Mouse (Mus musculus): ENCODE results near the gene Noc3l. TPM values are rescaled to one million over a fixed set of nuclear protein-coding genes. Genes with fewer than 3 reads are reported as not detected.
A peak's percentile ranks its signal among the peaks of the same experiment; 100 is the strongest.

Gene Noc3l
- total RNA-seq (2021) = 10 to 100 TPM; 14.3 to 14.6 TPM
- long read RNA-seq, transcript Noc3l-201 (21 exons, 3,977 nt) = major isoform, 16 of 19 reads
- long read RNA-seq, partial matches to known transcripts = 0 of 19 reads
- long read RNA-seq, other reads (novel, unspliced or antisense) = 3 of 19 reads

DNA sequence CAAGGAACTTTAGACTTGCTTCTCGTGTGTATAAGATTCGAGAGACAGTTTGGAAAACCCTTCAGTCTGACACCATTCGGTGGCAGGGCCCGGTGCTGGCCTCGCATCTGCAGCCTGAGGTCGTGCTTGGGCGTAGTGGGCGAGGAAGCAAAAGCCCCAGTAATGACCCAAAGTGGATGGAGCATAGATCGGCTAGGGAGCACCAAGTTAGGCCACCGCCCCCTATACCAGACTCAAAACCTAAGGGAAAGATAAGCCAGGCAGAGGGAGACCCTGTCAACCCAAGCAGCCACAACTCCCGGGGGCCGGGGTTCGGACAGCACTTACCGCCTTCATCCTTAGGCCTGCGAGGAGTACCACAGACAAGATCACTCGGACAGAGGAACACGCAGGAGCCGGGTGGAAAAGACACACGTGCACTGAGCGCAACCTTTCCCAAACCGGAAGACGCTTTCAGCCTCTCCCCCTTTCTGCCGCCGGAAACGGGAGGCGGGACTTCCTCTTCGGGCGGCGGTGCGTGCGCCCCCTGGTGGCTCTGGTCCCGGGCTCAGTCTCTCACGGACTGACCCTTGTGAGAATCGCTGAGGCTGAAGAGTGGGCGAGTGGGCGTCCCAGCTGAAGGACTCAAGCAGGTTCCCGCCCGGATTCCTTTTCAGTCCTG lies at the start of gene Noc3l:
Gene Noc3l (minus strand): TSS at position 472 of the 661 bp plus-strand sequence.
- DNase-seq (ENCODE audit: low spot score in 2 of 2) = peak; percentile 89 to 96

DNA sequence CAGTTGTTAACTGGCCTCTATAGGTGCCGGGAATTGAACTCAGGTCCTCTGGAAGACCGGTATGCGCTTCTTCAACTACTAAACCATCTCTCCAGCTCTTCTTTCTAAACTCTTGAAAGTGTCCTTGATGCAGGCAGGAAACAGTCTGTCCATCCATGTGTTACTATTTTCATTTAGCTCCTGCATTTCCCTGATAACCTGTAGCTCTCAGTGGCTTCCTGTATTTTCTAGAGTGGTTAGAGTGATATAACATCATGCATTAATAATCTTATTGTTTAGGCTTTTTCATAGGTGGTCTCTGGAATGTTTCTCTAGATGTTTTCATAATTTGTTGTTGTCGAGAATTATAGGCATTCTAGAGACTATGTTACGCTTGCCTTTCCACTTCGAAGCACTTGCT lies 43.5 kb upstream of the Noc3l start:
- DNase-seq (ENCODE audit: low spot score in 2 of 2) = no peak

DNA sequence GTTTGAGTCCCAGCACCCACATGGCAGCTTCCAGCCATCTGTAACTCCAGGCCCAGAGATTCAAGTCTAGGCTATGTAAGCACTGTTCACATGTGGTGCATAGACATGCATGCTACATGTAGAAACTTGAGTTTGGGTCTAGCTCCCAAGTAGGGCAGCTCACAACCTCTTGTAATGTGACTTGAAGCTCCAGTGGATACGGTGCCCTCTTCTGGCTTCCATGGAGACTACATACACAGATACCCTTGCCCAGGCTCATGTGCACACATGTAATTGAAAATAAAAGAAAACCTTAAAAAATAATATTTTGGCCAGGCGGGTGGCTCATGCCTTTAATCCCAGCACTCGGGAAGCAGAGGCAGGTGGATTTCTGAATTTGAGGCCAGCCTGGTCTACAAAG lies 39.2 kb upstream of the Noc3l start:
- no peak for DNase-seq (ENCODE audit: low spot score in 2 of 2)

DNA sequence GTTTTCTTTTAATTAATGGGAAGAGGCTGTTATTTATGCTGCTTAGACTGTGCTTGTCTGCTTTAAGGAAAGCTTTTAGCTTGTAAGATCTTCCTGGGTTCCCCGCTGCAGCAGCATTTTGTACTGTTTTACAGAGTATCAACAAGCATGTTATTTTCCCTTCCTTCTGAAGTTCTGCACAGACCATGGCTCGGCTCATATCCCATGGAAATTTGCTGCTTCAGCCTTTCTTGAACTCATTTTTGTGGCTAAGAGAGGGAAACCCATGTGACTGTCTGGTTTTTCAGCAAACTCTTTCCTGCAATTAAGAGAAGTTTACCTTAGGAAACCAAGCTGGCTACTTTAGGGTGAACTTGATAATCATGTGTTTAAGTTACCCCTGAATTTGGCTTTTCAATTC lies 27.3 kb upstream of the Noc3l start:
- no peak for DNase-seq (ENCODE audit: low spot score in 2 of 2)

DNA sequence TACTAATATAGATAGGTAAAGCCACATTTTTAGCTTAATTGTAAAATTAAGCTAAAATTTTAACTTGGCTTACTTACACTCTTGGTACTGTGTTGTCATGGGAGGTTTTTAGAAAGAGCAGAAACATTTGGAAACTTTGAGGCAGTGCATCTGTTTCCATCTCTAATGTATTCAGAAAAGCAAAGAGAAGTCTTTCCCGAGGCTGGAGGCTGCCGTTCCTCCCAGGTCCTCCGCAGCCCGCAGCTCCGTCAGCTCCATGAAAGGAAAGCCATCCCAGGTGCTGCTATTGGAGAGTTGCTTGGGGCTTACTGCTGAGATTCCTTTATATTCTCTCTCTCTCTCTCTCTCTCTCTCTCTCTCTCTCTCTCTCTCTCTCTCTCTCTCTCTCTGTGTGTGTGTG lies 25.8 kb upstream of the Noc3l start:
- DNase-seq (ENCODE audit: low spot score in 2 of 2) = peak in 1 of 2 experiments; percentile 9

DNA sequence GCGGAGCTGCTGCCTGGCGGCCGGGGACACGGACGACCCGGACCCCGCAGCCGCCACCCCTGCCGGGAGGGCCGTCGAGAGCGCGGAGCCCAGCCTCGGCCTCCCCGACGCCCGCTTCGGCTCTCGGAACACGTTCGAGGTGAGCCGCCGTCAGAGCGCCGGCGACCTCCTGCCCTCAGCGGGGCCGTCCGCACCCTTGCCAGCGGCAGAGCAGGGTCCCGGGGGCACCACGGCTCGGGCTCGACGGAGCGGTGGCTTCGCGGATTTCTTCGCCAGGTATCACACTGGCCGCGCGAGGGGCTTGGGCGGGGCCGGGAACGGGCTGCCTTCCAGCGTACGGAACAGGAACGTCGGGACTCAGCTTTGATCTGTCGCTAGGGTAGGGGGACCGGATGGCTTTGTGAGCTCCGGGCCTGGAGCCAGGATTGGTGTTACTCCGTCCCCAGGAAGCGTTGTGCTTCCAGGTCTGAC lies 18.2 kb upstream of the Noc3l start:
- peak in 1 of 2 experiments; percentile 20 for DNase-seq (ENCODE audit: low spot score in 2 of 2)

DNA sequence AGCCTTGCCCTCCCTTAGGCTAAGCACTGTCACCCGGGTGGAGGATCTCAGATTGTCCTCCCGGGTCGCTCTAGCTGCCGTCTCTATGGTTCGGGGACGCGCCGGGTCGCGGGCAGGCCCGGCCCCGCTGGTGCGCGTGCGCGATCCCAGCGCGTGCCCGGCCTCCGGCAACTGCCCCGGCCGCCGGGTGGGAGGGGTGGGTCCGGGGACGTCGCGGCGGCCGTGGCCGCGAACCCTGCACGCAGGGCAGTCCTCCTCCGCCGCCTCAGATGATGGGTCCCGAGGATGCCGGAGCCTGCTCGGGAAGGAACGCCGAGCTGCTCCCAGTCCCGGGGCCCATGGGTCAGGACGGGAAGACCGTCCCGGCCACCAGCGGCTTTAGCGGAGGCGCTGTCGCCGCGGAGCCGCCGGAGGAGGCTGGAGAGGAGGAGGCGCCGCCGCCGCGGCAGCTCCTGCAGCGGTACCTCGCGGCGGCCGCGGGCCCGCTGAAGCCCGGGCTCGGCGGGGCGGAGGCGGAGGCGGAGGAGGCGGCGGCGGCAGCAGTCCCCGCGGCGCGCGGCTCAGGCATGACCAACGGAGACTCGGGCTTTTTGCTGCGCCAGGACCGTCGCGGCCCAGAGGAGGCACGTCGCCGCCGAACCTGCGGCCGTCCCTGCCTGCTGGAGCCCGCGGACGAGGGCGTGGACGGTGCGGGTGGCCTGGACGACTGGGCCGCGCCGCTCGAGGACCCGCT lies 17.6 kb upstream of the Noc3l start, which contains the start of gene Tbc1d12:
Gene Tbc1d12 (plus strand): TSS at position 142 of the 733 bp plus-strand sequence.
- DNase-seq (ENCODE audit: low spot score in 2 of 2) = peak; percentile 83 to 87

DNA sequence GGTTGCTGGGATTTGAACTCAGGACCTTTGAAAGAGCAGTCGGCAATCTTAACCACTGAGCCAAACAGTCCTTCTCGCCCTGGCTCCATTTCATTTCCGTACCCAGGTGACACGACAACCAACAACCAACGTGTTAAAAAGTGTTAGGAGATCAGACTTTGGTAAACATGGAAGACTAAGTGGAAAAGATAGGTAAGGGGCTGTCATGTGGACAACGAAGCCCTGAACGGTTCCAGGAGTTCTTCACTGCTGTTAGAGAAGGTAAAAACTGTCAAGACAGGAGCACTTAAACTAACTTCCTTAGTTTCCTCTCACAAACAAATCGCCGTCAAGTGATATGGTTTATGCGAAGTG lies 17.0 kb upstream of the Noc3l start:
- no peak for DNase-seq (ENCODE audit: low spot score in 2 of 2)

DNA sequence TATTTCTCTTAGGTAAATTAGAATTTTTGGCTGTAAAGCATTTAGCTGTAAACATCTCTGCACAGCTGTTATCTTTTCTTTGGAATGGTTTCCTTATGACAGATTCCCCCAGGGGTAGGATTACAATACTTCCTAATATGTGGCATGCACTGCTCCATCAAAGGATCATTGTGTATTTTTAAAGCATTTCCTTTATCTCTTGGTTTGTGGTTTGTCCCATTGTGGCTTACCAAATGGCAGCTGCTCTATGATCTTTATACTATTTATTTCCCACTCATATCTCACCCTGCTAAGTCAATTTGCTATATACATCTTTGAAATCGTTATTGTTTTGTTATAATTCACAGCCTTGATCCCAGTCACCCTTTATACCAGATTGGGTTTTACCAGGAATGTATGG lies 14.2 kb upstream of the Noc3l start:
- DNase-seq (ENCODE audit: low spot score in 2 of 2) = no peak

DNA sequence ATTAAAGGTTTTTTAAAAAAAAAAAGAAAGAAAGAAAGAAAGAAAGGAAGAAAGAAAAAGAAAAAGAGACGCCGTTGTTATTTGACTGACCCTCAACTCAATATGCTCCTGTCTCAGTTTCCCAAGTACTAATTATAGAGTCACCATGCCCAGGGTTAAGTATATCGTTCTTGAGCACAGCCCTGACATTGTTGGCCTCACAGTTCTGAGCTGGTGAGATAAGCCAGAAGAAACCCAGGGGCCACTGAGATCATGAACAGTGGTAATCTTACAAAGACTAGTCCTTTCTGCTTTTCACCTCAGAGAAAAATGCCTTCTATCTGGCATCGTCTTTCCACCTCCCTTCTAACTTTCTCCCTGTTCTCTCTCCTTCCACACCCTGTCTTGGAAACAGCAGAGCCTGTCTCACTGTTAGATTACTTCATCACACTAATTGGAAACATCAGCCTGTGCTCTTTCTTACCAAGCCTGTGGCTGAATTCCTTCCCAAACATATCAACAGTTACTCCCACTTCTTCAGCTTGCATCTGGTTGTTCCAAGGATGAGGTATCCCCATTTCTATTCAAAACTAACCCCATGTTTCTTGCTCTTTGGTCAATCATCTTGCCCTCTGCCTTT lies 1.3 kb upstream of the Noc3l start:
- DNase-seq (ENCODE audit: low spot score in 2 of 2) = no peak

DNA sequence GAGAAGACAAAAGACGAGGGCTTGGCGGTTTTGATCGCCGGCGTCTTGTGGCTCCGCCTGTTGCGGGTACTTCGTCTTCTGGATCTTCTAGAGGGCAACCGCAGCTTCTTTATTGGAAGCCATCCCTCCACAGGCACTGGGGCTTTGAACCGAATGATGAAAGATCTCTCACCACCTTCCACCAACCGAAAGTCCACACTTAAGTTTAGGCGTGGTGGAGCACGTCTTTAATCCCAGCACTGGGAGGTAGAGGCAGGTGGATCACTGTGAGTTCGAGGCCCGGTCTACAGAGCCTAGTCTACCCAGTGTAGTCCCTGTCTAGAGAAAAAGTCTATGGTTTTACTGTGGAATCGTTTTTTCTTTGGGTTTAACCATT lies 378 bp upstream of the Noc3l start:
- DNase-seq (ENCODE audit: low spot score in 2 of 2) = no peak

DNA sequence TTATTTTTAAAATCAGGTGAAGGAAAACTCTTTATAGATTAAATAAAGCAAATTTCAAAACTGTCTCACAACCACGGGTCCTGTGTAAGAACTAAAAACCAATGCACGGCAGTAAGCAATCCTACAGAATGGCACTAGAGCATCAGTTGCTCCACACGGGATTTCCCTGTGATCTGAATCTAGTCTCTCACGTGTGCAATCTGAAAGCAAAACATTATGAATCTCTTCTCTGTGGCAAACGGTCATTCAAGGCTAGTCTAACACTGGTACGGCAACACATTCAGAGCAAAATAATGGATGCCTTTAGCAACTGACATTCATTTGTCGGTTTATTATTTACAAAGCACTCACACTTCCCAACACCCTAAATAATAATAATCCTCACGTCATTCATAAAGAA lies 846 bp downstream of the Noc3l start:
- DNase-seq (ENCODE audit: low spot score in 2 of 2) = no peak

DNA sequence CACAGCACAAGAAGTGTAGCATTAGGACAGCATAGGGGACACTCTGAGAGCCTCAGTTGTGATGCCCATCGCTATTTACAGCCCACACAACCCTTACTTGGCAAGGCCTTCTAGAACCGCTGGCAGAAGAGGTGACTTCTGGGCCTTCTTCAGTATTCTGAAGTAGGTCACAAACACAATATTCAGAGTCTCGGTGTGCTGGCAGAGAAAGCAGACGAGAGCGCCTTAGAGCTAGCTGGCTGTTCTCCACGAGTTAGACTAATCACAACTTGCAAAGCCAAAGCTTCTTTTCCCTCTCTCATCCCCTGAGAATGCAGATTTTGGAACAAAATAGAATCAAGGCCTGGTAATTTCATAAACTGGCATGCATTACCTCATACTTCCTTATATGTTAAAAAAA lies 20.2 kb downstream of the Noc3l start:
- DNase-seq (ENCODE audit: low spot score in 2 of 2) = peak in 1 of 2 experiments; percentile 23

DNA sequence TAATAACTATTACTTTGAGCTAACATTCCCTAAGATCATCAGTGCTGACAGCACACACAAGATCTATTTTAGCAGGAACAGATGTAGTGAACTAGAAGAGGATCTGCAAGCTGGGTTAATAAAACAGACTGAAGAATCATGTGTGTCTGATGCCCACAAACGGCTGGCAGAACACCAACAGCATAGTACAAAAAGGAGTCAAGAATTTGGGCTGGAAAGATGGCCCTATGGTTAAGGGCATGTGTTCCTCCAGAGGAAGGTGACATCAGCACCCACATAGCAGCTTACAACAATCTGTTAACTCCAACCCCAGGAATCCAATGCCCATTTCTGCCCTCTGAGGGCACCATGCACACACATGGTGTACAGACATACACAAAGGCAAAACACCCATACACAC lies 20.7 kb downstream of the Noc3l start:
- peak; percentile 60 to 86 for DNase-seq (ENCODE audit: low spot score in 2 of 2)

DNA sequence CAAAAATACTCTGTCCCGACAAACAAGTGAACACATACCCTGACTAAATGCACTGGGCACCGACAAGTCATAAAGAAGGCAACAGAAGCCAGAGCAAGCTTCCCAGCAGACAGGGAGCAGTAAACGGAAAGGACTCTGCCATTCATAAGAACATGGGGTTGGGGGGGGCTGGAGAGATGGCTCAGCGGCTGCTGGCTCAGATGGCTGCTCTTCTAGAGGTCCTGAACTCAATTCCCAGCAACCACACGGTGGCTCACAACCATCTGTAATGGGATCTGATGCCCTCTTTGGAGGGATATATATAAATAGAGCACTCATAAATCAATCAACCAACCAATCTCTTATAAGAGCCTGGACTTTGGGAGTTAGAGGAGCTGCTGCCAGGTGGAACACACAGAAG lies 22.5 kb downstream of the Noc3l start:
- no peak for DNase-seq (ENCODE audit: low spot score in 2 of 2)

DNA sequence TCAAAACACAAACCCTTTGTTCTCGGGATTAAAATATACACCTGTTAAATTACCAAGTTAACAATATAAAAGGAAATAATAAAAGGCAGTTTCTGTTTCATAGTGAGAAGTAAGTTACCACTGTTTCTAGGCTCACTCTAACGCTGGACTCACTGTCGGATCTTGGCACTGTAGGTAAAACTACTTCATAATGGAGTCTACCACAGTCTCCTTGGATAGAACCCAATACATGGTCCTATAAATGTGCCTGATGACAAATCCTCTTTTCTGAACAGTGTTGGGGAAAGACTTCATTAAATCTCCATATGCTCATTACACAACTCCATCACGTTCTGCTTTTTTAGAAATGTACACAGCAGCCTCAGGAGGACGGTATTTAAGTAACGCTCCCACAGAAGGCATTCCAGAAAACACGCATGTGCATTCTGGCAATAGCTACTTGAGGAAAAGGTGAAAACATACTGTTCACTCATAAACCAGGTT lies 25.4 kb downstream of the Noc3l start:
- DNase-seq (ENCODE audit: low spot score in 2 of 2) = peak in 1 of 2 experiments; percentile 10

DNA sequence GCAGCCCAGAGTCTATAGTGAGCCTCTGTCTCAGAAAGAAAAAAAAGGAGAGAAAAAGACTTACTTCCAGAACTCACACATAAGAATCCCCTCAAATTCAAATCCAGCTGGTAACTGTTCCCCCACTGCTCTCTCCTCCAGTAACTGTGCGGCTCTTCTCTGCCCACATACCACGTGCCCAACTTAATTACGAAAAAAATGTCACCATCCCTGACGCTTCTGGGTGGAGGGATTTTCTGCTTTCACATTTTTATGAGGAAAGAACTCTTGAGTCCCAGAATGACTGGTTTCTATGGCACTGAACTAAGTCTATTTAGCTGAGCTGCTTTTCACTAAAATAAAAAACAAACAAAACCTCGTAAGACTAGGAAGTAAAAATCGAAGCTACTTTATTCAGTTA lies 31.3 kb downstream of the Noc3l start:
- peak in 1 of 2 experiments; percentile 41 for DNase-seq (ENCODE audit: low spot score in 2 of 2)

DNA sequence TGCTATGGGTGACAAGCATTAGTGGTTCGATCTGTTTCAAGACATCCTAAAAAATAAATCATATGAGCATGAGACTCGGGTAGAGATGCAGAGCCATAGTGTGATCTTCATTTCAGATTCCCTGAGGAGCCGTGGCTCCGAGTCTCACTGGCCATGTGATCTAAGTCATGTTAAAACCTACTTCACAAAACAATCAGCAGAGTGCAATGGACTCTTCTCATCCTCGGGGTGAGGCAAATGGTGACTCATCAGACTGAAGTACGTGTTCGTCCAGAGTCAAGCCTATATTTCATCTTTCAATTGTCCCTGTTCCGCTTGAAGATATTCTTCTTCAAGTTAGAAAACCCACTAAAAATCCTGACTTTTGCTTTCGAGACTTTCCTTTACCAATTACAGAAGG lies 35.5 kb downstream of the Noc3l start:
- no peak for DNase-seq (ENCODE audit: low spot score in 2 of 2)

DNA sequence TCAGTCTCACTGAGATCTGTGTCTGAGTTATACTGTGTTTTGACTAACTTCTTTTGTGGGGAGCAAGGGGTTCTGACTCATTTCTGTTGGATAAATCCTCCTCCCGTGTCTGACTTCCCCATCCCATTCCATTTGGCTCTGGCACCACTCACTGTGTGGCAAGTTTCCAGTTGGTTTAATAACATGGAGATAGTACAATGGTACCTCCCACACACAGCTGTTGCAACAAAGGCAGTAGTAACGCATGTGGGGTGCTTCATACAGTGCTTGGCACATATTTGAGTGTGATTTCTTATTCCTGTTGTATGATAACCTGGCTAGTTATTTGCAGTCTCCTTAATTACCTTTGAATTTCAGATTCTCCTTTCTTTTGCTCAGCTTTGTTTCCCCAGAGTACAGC lies 40.2 kb downstream of the Noc3l start:
- peak; percentile 60 to 89 for DNase-seq (ENCODE audit: low spot score in 2 of 2)

DNA sequence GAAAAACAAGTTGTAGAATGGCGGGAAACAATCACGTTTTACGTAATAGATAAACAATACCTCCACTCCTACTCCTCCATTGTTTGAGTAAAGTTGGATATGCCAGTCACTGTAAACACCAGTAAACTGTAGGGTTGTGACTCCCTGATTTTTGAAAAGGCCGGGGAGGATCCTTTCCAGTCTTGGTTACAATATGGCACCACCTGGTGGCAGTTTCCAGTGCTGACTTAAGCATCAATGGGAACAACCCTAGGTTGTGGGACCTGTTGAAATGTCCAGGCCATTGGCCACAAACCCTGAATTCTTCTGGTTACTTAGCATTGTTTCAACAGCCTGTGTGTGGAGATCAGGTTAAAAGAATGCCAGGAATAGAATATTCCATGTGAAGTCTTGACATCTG lies 43.5 kb downstream of the Noc3l start:
- DNase-seq (ENCODE audit: low spot score in 2 of 2) = peak; percentile 9 to 66

DNA sequence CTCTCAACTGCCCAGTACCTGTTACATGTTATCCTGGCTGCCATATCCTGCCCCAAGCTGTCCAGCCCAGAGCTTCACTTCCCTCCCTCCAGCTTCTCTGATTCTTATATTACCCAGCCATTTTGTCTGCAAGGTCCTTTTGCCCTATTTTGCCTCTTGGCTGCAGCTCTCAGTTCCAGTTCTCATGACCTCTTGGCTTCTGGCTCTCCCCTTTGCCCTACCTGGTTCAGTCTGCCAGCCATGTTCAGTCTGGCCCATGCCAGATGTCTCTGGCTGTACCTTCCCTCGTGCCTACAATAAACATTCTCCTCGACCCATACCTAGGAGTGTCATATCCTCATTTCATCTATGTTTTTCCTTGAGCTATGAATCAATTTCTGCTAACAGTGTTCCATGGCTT lies 52.7 kb downstream of the Noc3l start:
- no peak for DNase-seq (ENCODE audit: low spot score in 2 of 2)

DNA sequence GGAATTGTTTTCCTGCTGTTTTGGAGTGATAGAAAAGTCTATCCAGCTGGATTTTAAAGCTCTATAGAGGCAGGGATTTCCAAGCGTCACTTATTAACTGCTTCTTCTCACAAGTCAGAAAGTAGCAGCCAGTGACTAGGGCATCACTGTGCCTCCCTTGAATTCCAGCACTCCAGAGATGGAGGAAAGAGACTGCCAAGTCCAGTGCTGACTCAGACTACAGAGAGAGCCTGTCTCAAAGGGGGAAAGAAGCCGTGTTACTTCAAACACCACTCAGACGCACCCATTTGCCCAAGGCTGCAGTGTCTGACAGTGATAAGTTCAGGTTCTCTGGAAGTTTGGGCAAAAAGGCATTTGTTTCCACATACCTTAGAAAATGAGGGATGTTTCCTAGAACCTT lies 58.6 kb downstream of the Noc3l start:
- DNase-seq (ENCODE audit: low spot score in 2 of 2) = no peak

All from layer of hippocampus, adult 18-20 months (tissue).